Mouse (Mus musculus) CH12.LX (cell line): ENCODE results near the gene Phpt1.

Experiments used
- CTCF ChIP-seq, 2 experiments: IDR thresholded peaks in 1 of 2; conservative IDR thresholded peaks in 1 of 2; 2 replicates each; pipeline ENCODE4 v1.5.1; 2011 to 2012; ENCODE audit warnings: low read depth in 2 of 2, low read length in 2 of 2, improper control_type of control experiment in 1 of 2, inconsistent platforms in 1 of 2, mild to moderate bottlenecking in 1 of 2, moderate library complexity in 1 of 2
- JUND ChIP-seq: conservative IDR thresholded peaks from 2 replicates; pipeline ENCODE4 v1.6.1; 2011; ENCODE audit warnings: low read depth, low read length, improper control_type of control experiment
- MAX ChIP-seq: IDR thresholded peaks from 2 replicates; pipeline ENCODE4 v1.6.1; 2011; ENCODE audit warnings: low read length, improper control_type of control experiment
- MYC ChIP-seq: IDR thresholded peaks from 2 replicates; pipeline ENCODE4 v1.6.1; 2011; ENCODE audit warnings: low read depth, mild to moderate bottlenecking, improper control_type of control experiment, low read length
- NRF1 ChIP-seq: IDR thresholded peaks from 2 replicates; pipeline ENCODE4 v1.6.1; 2014; ENCODE audit warnings: low read depth, mild to moderate bottlenecking, inconsistent platforms, low read length, improper control_type of control experiment, moderate library complexity
- POLR2A ChIP-seq: IDR thresholded peaks from 2 replicates; pipeline ENCODE4 v1.6.1; 2011; ENCODE audit warnings: low read depth, mild to moderate bottlenecking, improper control_type of control experiment, low read length
- USF1 ChIP-seq: IDR thresholded peaks from 2 replicates; pipeline ENCODE4 v1.6.1; 2014; ENCODE audit warnings: low read depth, mild to moderate bottlenecking, inconsistent platforms, low read length, improper control_type of control experiment
- ZC3H11A ChIP-seq: IDR thresholded peaks from 2 replicates; pipeline ENCODE4 v1.6.1; 2012; ENCODE audit warnings: low read depth, mild to moderate bottlenecking, inconsistent platforms, low read length, improper control_type of control experiment

GRCm38 (mm10) chr2:25558774-25559173, 16.2 kb downstream of the Phpt1 start:
- no peak for TF ChIP-seq CTCF (conservative IDR thresholded peaks at IDR 0.05 in 1 of 2, IDR thresholded peaks at IDR 0.05 in 1 of 2; ENCODE audit: low read depth in 2 of 2, low read length in 2 of 2)
- TF ChIP-seq POLR2A = no peak
- TF ChIP-seq ZC3H11A = no peak
- TF ChIP-seq MYC = no peak
- no peak for TF ChIP-seq NRF1
- no peak for TF ChIP-seq USF1
- no peak for TF ChIP-seq JUND
- TF ChIP-seq MAX = no peak
